Mouse (Mus musculus) liver, embryonic 16.5 days (tissue): ENCODE data around the gene Thsd4. TPM values are rescaled to one million over a fixed set of nuclear protein-coding genes. Genes with fewer than 3 reads are reported as not detected.

Experiments
- ATAC-seq: fragments of 200-750 bp; cut with Nextera tagmentation; 2 replicates; pipeline ENCODE4 v1.8.0; 2017; ENCODE audit warnings: low read depth, mild to moderate bottlenecking, moderate number of reproducible peaks, moderate library complexity
- H3K27ac ChIP-seq: fragments of 300-500 bp; sonication (generic); 2 replicates; pipeline ENCODE4 v1.5.1; 2014; ENCODE audit warnings: mild to moderate bottlenecking, low read length
- H3K27me3 ChIP-seq: fragments of 300-500 bp; sonication (generic); 2 replicates; pipeline ENCODE4 v1.6.1; 2014; ENCODE audit warnings: low read depth, low read length, mixed read lengths; ENCODE audit not compliant: control insufficient read depth, insufficient read depth
- H3K36me3 ChIP-seq: fragments of 300-500 bp; sonication (generic); 2 replicates; pipeline ENCODE4 v1.6.1; 2014; ENCODE audit warnings: mild to moderate bottlenecking; ENCODE audit not compliant: control insufficient read depth, insufficient read depth
- H3K4me1 ChIP-seq: fragments of 300-500 bp; sonication (generic); 2 replicates; pipeline ENCODE4 v1.6.1; 2014; ENCODE audit warnings: low read depth, low read length, mixed read lengths; ENCODE audit not compliant: control insufficient read depth
- H3K4me2 ChIP-seq: fragments of 300-500 bp; sonication (generic); 2 replicates; pipeline ENCODE4 v1.6.1; 2014; ENCODE audit warnings: low read depth, low read length, mixed read lengths
- H3K4me3 ChIP-seq: fragments of 300-500 bp; sonication (generic); 2 replicates; pipeline ENCODE4 v1.5.1; 2014; ENCODE audit warnings: low read depth, mild to moderate bottlenecking, low read length
- H3K9ac ChIP-seq: fragments of 300-500 bp; sonication (generic); 2 replicates; pipeline ENCODE4 v1.6.1; 2014; ENCODE audit warnings: low read depth, low read length
- H3K9me3 ChIP-seq: fragments of 300-500 bp; sonication (generic); replicated peaks from 2 replicates; pipeline ENCODE4 v1.6.1; 2016; ENCODE audit warnings: low read length; ENCODE audit not compliant: control insufficient read depth
- WGBS: fragments of 180-500 bp; shearing (Covaris S2); extraction: QIAGEN DNeasy Blood & Tissue Kit; methylation state at CpG from one replicate; pipeline ENCODE4 v1.1.7; 2014; ENCODE audit not compliant: insufficient replicate concordance; 5-methylcytosine and 5-hydroxymethylcytosine counted together
- polyA plus RNA-seq: library from polyadenylated mRNA; unstranded; fragments of >200 nt; fragmentation: Nextera tagmentation; extraction: Ambion mirVana; gene quantifications from 2 replicates; pipeline ENCODE4 v1.2.1, GENCODE M21; 2015

The Thsd4 gene
- polyA plus RNA-seq, 1 experiment from 2014 or later: 1.1 TPM

DNA sequence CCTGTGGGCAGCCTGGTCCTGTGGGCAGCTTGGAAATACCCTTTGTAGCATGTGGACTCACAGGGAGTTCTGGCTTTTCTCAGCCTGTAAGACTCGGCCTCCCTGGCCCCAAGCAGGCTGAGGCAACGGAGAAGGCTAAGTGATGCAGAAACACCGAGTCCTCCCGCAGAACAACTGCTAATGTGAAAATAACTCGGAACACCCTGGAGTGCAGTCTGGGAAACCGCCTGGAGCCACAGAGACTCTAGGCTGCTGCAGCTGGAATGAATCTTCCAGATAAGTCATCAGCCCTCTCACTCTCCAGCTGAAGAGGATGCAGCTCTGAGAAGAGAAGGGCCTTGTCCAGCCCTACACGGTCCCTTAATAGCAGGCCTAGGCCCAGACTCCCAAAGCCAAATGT is 402.0 kb downstream of the Thsd4 start:
- Histone ChIP-seq H3K36me3 (no peaks in the 10 kb centered on the region), H3K4me3 (no peak overlapping the region), H3K27ac (no peak overlapping the region), H3K9ac (no peak overlapping the region), H3K4me1 (no peaks in the 10 kb centered on the region), H3K9me3 (no peaks in the 10 kb centered on the region), H3K4me2 (no peak overlapping the region), H3K27me3 (no peaks in the 10 kb centered on the region)
- ATAC-seq: no peak
- WGBS: 71% methylated on average over 7 of the region's 7 CpGs

DNA sequence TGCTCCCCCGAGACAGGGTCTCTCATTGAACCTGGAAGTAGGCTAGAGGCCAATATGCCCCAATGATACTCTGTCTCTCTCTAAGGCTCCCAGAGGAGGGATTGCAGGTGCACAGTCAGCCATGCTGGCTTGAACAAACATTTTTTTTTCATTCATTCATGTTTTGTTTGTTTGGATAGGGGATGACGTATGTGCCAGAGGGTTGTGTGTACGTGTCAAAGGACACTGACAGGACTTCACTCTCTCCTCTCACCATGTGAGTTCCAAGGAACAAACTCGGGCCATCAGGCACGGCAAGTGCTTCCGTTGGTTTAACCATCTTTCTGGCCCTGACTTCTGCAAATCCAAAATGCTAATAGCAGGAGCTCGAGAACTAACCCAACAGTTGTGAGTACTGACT is 404.0 kb downstream of the Thsd4 start:
- no peak overlapping the region for H3K9ac ChIP-seq
- H3K27ac ChIP-seq: no peak overlapping the region
- no peaks in the 10 kb centered on the region for H3K27me3 ChIP-seq
- H3K4me1 ChIP-seq: no peaks in the 10 kb centered on the region
- H3K36me3 ChIP-seq: no peaks in the 10 kb centered on the region
- H3K9me3 ChIP-seq: no peaks in the 10 kb centered on the region
- no peak overlapping the region for H3K4me3 ChIP-seq
- H3K4me2 ChIP-seq: no peak overlapping the region
- WGBS: 54% methylated on average over 7 of the region's 7 CpGs
- ATAC-seq: peak; percentile 75

DNA sequence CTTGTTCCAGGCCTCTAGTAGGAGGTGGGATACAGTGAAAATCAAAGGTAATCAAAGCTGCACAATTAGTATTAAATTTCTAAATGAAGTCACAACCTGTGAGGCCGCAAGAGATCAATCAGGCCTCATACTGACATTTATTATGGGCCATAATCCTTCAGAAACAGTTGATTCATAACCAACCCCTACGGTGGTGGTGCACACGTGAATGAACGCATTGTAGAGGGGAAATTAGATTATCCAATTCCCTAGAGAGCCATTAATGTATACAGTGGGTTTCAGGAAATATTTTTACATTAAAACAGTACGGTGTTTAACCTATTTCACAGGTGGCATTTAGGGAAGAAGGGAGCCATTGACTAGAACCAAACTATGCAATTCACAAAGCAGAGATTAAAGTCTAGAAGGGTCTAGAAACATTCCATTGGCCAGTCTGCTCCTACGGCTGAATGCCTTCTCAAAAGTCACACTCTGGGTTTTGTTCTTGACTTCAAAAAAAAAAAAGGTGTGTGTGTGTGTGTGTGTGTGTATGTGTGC is 406.1 kb downstream of the Thsd4 start:
- Histone ChIP-seq H3K4me2 (no peak overlapping the region), H3K36me3 (no peaks in the 10 kb centered on the region), H3K27me3 (no peaks in the 10 kb centered on the region), H3K4me3 (no peak overlapping the region), H3K27ac (no peak overlapping the region), H3K9me3 (no peaks in the 10 kb centered on the region), H3K9ac (no peak overlapping the region), H3K4me1 (no peaks in the 10 kb centered on the region)
- ATAC-seq: no peak
- WGBS: 68% methylated on average over 6 of the region's 6 CpGs

DNA sequence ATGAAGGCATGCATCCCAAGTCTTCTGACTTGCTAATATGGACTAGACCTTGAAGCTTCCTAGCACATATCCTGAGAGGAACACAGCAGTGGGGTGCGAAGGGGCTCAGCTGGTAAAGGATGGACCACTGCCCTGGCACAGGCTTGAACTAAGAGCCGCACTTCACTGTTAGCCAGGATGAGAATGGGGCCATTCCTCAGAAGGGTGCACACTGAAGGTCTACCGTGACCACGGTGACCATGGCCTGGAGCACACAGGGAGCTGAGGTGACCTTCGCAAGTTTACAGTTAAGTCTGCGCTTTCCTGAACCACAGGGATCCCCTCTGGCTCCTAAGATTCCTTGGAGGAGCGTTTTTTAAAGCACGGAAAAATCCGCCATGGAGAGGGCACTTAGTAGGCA is 406.5 kb downstream of the Thsd4 start:
- no peak overlapping the region for H3K27ac ChIP-seq
- no peaks in the 10 kb centered on the region for H3K9me3 ChIP-seq
- no peak overlapping the region for H3K9ac ChIP-seq
- WGBS: 72% methylated on average over 9 of the region's 9 CpGs
- H3K36me3 ChIP-seq: no peaks in the 10 kb centered on the region
- H3K27me3 ChIP-seq: no peaks in the 10 kb centered on the region
- H3K4me2 ChIP-seq: no peak overlapping the region
- H3K4me1 ChIP-seq: no peaks in the 10 kb centered on the region
- no peak overlapping the region for H3K4me3 ChIP-seq
- ATAC-seq: no peak

DNA sequence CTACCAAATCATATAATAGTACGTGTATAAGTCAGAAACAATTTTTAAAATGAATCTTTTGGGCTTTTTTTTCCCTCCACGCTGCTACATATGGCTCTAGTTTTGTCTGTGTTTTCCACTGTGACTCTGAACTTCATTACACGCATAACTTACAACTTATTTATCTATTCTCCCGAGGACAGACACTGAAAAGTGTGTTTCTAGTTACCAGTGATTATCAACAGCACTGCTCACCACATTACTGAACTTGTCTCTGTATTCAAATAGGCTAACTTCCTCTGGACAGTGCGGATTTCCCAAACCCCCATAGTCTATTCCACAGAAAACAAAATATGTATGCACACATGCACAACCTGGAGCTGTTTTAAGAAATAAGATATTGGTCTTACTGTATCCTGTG is 411.6 kb downstream of the Thsd4 start:
- Histone ChIP-seq H3K4me2 (no peak overlapping the region), H3K9ac (no peak overlapping the region), H3K27me3 (no peaks in the 10 kb centered on the region), H3K4me3 (no peak overlapping the region), H3K9me3 (no peaks in the 10 kb centered on the region), H3K4me1 (no peaks in the 10 kb centered on the region), H3K36me3 (no peaks in the 10 kb centered on the region), H3K27ac (no peak overlapping the region)
- no peak for ATAC-seq
- WGBS: 55% methylated on average over 5 of the region's 5 CpGs

DNA sequence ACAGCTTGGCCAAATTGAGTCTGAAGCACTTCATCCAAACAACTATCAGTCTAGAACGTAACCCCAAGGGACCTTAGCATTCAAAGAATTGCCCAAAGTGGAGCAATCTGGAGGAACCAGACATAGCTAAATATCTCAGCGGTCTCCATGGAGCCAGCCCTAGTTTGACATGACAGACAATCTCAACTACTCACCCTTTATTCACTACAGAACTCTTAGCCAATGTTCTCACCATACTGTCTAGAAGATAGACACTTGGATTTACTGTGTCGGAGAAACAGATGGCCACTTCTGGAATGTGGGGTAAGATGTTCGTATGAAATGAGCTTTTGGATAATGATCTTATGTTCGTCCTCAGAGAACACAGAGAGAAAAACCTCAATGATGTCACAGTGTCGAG is 415.2 kb downstream of the Thsd4 start:
- no peaks in the 10 kb centered on the region for H3K9me3 ChIP-seq
- no peaks in the 10 kb centered on the region for H3K36me3 ChIP-seq
- no peak for ATAC-seq
- H3K4me3 ChIP-seq: no peak overlapping the region
- H3K9ac ChIP-seq: no peak overlapping the region
- H3K4me2 ChIP-seq: no peak overlapping the region
- H3K27me3 ChIP-seq: no peaks in the 10 kb centered on the region
- 65% methylated on average over 6 of the region's 6 CpGs for WGBS
- no peaks in the 10 kb centered on the region for H3K4me1 ChIP-seq
- no peak overlapping the region for H3K27ac ChIP-seq

DNA sequence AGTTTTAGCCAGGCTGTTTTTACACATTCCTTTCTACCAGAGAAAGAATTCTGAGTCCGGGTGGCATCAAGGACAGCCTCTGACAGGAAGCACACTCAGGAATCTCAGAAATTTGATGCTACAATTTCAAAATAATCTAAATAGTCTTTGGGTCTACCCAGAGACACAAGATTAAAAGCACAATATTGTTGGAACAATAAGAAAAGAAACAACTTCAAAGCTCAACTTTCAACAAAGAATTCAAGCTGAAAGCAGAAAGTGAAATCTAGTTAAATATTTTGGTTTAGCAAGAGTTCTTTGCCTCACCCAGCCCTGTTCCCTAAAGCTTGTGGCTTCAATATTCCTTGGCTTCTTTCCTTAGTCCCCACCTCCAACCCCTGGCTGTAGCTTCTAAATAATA is 415.7 kb downstream of the Thsd4 start:
- H3K4me2 ChIP-seq: no peak overlapping the region
- ATAC-seq: no peak
- H3K9me3 ChIP-seq: no peaks in the 10 kb centered on the region

DNA sequence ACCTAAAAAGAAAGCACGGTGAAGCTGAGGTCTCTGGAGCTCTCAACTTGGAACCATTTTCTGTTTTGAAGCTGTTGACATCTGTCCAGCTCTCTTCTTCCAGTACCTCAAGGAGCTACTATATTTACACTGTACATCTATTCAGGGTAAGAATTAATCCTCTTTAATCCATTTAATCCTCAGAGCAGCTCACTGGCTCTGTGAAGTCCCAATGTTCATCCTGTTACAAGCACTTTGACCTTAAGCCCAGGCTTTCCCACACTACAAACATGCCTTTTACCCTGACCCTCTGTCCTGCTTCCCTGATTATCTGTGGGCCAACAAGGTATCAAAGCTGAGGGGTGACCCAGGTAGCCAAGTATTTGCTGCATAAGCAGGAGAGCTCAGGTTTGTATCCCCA is 427.6 kb downstream of the Thsd4 start:
- Histone ChIP-seq H3K9ac (no peak overlapping the region), H3K27ac (no peak overlapping the region), H3K36me3 (no peaks in the 10 kb centered on the region), H3K9me3 (no peaks in the 10 kb centered on the region), H3K27me3 (no peaks in the 10 kb centered on the region), H3K4me2 (no peak overlapping the region), H3K4me1 (no peaks in the 10 kb centered on the region), H3K4me3 (no peak overlapping the region)
- 50% methylated on average over 1 of the region's 1 CpGs for WGBS
- ATAC-seq: no peak

More for the DNA sequence above, 415.7 kb downstream of the Thsd4 start:
- Histone ChIP-seq H3K36me3 (no peaks in the 10 kb centered on the region), H3K9ac (no peak overlapping the region), H3K27me3 (no peaks in the 10 kb centered on the region), H3K27ac (no peak overlapping the region), H3K4me3 (no peak overlapping the region), H3K4me1 (no peaks in the 10 kb centered on the region)
- WGBS: 30% methylated on average over 1 of the region's 1 CpGs

DNA sequence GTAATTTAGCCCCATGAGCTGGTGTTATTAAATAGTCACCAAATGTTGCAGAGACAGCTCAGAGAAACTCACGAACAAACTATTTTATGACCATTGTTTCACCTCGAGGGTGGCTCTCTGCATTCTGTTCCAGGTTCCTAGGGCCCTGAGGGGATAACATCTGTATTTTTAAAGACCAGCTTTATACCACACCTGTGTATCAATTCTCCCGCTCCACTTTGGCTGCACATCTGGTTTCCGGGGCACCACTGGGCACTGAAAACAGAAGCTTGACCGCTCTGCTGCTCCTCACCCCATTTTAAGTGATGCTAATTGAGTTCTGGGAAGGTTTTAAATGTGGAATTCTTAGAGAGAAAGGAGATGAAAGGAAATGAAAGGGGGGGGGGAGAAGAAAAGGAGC is 429.4 kb downstream of the Thsd4 start:
- no peak for ATAC-seq
- Histone ChIP-seq H3K4me1 (no peaks in the 10 kb centered on the region), H3K4me3 (no peak overlapping the region), H3K27ac (no peak overlapping the region), H3K4me2 (no peak overlapping the region), H3K27me3 (no peaks in the 10 kb centered on the region), H3K9me3 (no peaks in the 10 kb centered on the region), H3K9ac (no peak overlapping the region), H3K36me3 (no peaks in the 10 kb centered on the region)
- WGBS: 62% methylated on average over 5 of the region's 5 CpGs
